Mouse (Mus musculus): ENCODE measurements around the gene Uqcrc2. TPM values are rescaled to one million over a fixed set of nuclear protein-coding genes. Genes with fewer than 3 reads are reported as not detected.

Uqcrc2 gene
- polyA plus RNA-seq, 2 experiments from 2014 or later: 243 TPM

DNA sequence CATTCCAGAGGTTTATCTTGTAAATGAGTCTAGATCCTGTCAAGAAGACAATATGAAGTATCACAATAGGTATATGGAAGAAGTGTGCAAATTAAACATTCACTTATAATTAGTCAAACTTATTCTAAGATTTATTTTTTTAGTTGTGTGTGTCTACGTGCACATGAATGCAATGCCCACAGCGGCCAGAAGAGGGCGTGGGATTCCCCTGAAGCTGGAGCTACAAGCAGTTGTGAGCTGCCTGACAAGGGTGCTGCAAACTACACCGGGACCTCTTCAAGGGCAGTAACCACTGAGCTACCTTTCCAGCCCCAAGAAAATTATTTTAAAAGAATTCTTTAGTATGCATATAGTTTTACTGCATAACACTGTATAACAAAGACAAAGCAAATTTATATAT, 55.7 kb downstream of the Uqcrc2 start:
- no peak for ATAC-seq

DNA sequence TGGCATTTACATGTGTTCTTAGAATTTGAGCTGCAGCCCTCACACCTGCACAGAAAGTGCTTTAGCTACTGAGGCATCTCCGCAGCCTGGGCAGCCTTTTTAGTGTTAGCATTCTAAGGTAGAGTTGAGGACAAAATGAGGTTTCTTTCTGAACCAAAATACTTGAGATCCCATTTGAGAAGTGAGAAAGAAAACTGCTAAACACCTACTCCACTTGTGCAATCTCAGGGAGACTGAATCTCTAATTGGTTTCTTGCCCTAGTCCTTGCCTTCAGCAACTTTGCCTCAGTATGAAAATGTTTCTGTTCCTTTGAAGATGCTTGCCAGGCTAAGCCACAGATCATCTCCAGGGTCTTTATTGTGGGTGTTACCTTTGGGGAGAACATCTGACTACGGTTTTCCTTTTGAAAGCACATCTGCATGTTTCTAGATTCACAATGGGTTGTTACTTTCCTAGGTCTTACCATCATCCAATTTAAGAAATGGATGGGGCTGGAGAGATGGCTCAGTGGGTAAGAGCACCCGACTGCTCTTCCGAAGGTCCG, 58.9 kb downstream of the Uqcrc2 start:
- no peak for ATAC-seq

DNA sequence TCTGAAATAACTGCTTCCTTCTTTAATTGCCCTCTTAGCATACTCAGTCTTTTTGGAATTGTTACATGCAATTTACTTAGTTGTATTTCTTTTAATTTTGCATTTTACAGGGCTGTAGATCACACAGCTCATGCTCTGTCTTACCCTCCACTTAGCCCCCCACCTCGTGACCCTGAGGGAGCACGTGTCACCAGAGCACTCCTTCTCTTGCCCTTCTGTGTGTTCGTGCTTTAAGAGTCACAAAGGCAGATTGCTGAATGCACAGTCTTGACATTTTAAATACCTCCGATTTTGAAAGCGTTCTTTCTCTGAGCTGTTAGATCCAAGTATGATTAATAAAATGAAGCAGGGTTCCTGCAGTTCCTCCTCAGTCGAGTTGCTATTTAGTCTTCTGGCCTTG, 60.2 kb downstream of the Uqcrc2 start:
- ATAC-seq: no peak

DNA sequence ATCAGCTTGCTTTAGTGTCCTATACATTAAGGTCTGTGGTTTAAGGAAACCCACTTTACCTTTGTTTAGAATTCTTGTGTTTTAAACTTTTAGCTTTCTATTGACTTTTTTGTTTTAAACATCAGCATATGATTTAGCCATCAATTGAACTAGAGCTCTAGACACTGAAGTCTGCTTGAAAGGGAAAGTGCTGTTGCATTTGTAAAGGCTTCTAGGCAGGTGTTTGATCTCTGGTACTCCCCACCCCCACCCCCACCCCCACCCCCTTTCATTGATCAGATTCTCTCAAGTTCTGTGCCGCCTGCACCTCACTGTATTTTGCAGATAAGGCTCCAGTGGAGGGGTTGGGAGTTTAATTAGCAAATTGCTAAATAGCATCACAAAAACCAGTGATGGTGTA, 60.7 kb downstream of the Uqcrc2 start:
- ATAC-seq: no peak

DNA sequence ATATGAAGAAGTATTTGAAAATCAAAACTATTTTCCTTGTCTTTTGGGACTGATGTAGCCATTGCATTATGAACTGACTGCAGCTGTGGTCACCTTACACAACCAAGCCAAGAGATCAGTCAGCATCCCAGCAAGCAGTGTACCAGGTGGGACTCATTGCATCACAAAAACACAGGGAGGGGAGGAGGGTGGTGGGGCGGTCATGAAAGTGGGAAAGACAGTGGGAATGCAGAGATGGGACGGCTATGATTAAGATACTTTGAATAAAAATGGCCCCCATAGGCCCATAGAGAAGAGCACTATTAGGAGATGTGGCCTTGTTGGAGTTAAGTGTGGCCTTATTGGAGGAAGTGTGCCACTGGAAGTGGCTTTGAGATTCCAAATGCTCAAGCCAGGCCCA, 61.4 kb downstream of the Uqcrc2 start:
- ATAC-seq: no peak

DNA sequence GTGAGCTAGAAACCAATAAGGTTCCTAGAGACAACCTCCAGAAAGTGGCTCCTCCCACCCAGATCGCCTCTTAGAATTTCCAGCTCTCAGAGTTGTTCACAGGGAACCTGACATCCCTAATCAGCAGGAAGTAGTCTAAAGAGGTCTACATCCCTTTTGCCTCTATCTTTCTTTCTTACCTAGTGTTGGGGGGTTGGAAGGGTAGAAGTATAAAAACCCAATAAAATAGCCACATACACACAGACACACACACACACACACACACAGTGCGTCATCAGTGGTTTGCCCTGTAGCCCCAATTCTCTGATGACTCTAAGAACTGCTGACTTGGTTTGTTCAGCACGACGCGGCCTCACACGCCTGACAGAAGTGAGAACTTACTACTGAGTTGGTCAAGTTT, 64.6 kb downstream of the Uqcrc2 start:
- peak; percentile 58 for ATAC-seq

DNA sequence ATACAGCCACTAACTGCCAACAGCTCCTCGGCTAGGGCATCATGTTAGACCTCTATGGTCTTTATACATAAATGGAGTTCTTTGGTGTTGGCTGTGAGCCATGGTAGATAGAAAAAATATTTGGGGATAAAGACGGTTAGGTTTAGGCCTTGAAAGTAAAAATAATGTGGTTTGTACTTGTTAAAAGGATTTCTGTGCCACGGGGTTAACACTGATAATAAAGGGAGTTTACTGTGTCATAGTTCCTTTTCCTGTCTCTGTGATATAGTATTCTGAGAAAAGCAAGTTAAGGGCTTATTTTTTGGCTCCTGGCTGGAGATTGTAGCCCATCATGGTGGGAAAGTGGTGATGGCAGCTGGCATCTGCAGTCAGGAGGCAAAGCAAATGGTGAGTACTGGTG, 68.9 kb downstream of the Uqcrc2 start:
- ATAC-seq: no peak

Other genes starting within 250 kb of the Uqcrc2 start
- not detected for gene Abca16, start 225.5 kb upstream of the Uqcrc2 start, polyA plus RNA-seq (2017; shearing (Covaris generic))
- gene Pdzd9, start 35.2 kb downstream of the Uqcrc2 start, polyA plus RNA-seq (2017; shearing (Covaris generic)): under 1 TPM; 0.38 to 0.98 TPM
- 1 to 10 TPM; 5.8 to 7.8 TPM for gene Mosmo, start 42.4 kb downstream of the Uqcrc2 start, polyA plus RNA-seq (2017; shearing (Covaris generic))
- gene Vwa3a, start 104.1 kb downstream of the Uqcrc2 start, polyA plus RNA-seq (2017; shearing (Covaris generic)): not detected
- not detected for gene Gm5737, start 177.2 kb downstream of the Uqcrc2 start, polyA plus RNA-seq (2017; shearing (Covaris generic))
- 1 to 10 TPM; 2.0 to 4.1 TPM for gene Eef2k, start 207.7 kb downstream of the Uqcrc2 start, polyA plus RNA-seq (2017; shearing (Covaris generic))